Mouse (Mus musculus) pancreas, adult 10 weeks (tissue): Measurements from ENCODE around the gene Surf6. TPM values are rescaled to one million over a fixed set of nuclear protein-coding genes. Genes with fewer than 3 reads are reported as not detected.

ENCODE experiments used
- polyA plus RNA-seq: library from polyadenylated mRNA; stranded (reverse); fragments of 350-450 nt; fragmentation: Illumina TruSeq; extraction: RNeasy Lipid Tissue Mini Kit (QIAGEN cat#74804); gene quantifications from one replicate; pipeline ENCODE4 v1.2.3, GENCODE M21; 2015; ENCODE audit warnings: low read depth, low replicate concordance; ENCODE audit not compliant: insufficient read depth

Surf6 gene
- 4.1 TPM for polyA plus RNA-seq

DNA sequence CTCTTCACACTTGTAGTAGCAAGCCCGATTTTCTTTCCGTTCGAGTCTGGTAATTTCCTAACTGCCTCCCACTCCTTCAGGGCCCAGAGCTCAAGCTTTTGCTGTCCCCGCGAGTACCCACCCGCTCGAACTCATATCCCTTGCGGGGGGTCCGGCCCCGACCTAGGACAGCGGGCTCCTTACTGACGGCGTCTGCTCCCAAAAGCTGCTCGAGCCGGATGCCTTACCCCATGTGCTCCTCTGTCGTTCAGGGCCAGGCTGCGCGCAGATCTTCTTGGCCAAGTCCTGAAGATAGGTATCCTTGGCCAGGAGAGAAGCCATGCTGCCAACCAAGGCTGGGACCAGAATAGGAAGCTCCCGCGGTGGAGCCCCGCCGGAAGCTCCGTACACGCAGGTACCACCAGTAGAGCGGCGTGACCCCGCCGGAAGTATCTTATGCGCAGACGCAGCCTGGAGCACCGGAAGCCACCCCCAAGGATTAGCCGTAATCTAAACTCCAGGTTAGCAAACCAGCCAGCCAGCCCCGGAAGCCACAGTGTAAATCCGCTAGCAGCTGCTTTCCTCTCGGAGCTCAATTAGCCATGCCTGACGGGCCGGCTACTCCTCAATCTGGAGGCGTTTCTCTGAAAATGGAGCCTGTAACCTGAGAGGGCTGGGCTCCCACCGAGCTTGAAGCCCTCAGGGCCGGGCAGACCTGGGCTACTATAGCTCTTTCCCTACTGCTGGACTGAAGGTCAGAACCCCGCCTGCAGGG lies at the start of gene Surf6:
Gene Surf6 (minus strand): TSS at position 413 of the 754 bp plus-strand sequence.

DNA sequence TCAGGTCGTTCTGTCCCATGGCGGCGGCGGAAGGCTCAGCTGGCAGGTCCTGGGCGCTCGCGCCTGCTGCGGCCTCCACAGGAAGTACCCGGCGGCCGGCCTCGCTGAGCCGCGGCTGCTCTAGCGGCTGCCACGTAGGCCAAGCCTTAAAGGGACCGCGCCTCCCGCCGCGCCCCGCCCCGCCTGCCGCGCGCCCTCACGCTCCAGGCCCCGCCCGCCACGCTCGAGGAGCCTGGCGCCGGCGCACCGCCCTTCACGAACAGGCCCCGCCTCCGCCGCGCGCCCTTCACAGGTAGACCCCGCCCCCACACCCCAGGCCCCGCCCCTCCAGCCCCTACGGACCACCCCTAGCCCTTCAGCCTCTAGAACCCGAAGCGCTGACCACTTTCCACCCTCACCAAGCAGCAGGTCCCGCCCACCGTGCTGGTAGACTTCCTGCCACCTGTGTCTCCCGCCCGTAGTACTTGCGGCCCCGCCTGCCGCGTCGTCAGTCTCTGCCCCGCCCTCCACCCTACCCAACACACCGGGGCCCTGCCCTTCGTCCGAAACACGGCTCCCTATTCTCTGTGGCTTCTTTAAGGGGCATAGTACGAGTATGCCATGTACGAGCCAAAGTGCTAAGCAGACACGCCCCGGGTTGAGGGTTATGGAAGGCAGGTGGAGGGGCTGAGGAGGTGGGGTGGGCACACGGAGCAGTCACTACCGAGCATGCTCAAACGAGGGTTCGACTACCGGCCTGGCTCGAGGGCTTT lies 30.8 kb upstream of the Surf6 start, which contains the start of the genes Surf4 and Stkld1:
Gene Surf4 (minus strand): TSS at position 625 of the 752 bp plus-strand sequence.
Gene Stkld1 (plus strand): TSS at position 744 of the 752 bp plus-strand sequence.

GRCm38 (mm10) chr2:26915927-26916728 lies 13.4 kb upstream of the Surf6 start, which contains the start of the genes Surf2 and Surf1:
Surf2 (plus strand) TSS chr2:26916367.
Surf1 (minus strand) TSS chr2:26916530.

GRCm38 (mm10) chr2:26910124-26910993 lies 7.7 kb upstream of the Surf6 start, which contains the start of the genes Med22 and Rpl7a:
Med22 (minus strand) TSS chr2:26910677.
Rpl7a (plus strand) TSS chr2:26910764.

DNA sequence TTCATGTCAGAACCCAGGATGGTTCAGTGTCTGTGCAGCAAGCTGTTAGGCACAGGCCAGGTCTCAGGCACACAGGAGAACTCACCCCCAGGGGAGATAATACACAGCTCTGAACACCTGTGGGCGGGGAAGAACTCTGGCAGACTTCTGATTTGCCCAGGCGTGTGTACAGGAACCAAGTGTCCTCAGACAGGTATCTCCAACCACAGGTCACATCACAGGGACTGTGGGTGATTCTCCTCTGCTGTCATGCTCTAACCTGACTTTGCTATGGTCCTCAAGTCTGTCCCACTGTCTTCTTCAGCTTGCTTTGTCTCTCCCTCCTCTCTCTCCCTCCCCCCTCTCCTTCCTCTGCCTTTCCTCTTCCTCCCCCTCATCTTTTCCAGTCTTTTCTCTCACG lies 37.8 kb downstream of the Surf6 start, which contains the start of gene Abo:
Gene Abo (minus strand): TSS at position 101 of the 400 bp plus-strand sequence.

Other genes starting within 250 kb of the Surf6 start
- not detected for gene Lcn4, start 231.6 kb downstream of the Surf6 start, polyA plus RNA-seq
- gene Abo, start 37.9 kb downstream of the Surf6 start, polyA plus RNA-seq, result not detected
- gene Med22, start 7.8 kb upstream of the Surf6 start, polyA plus RNA-seq, result 7.5 TPM
- 474 TPM for gene Rpl7a, start 7.9 kb upstream of the Surf6 start, polyA plus RNA-seq
- gene Surf2, start 13.5 kb upstream of the Surf6 start, polyA plus RNA-seq, result 24.0 TPM
- gene Surf1, start 13.7 kb upstream of the Surf6 start, polyA plus RNA-seq, result 20.5 TPM
- 38.4 TPM for gene Surf4, start 31.0 kb upstream of the Surf6 start, polyA plus RNA-seq
- gene Stkld1, start 31.2 kb upstream of the Surf6 start, polyA plus RNA-seq, result not detected
- gene Rexo4, start 61.5 kb upstream of the Surf6 start, polyA plus RNA-seq, result 13.2 TPM
- not detected for gene Adamts13, start 70.5 kb upstream of the Surf6 start, polyA plus RNA-seq
- 19.2 TPM for gene Cacfd1, start 107.0 kb upstream of the Surf6 start, polyA plus RNA-seq
- gene Slc2a6, start 125.1 kb upstream of the Surf6 start, polyA plus RNA-seq, result not detected
- gene Mymk, start 169.3 kb upstream of the Surf6 start, polyA plus RNA-seq, result not detected
- gene Adamtsl2, start 176.5 kb upstream of the Surf6 start, polyA plus RNA-seq, result 3.9 TPM
- not detected for gene Fam163b, start 239.6 kb upstream of the Surf6 start, polyA plus RNA-seq